Mouse (Mus musculus) cerebellum, postnatal 36 days (tissue): ENCODE measurements around the gene Prg4.

Experiments used
- DNase-seq, 2 experiments: peaks; one replicate each; pipeline ENCODE4 v3.0.0; 2021 to 2022; ENCODE audit warnings: mixed read lengths in 2 of 2

The Prg4 gene

GRCm38 (mm10) chr1:150466132-150466531 is at the start of gene Prg4:
Prg4 (minus strand) TSS chr1:150466165.
- DNase-seq, result no peak

- DNase-seq, result no peak
Observed at GRCm38 (mm10) chr1:150513041-150513440, 47.1 kb upstream of the Prg4 start.

- no peak for DNase-seq
Observed at GRCm38 (mm10) chr1:150505794-150506193, 39.8 kb upstream of the Prg4 start.

- no peak for DNase-seq
Observed at GRCm38 (mm10) chr1:150503321-150503720, 37.4 kb upstream of the Prg4 start.

- no peak for DNase-seq
Observed at GRCm38 (mm10) chr1:150498177-150498576, 32.2 kb upstream of the Prg4 start.

GRCm38 (mm10) chr1:150497690-150498089 is 31.7 kb upstream of the Prg4 start:
- DNase-seq, result no peak

GRCm38 (mm10) chr1:150496626-150497302 is 30.8 kb upstream of the Prg4 start:
- no peak for DNase-seq

- no peak for DNase-seq
Observed at GRCm38 (mm10) chr1:150489148-150489547, 23.2 kb upstream of the Prg4 start.

GRCm38 (mm10) chr1:150480674-150481073 is 14.7 kb upstream of the Prg4 start:
- no peak for DNase-seq

- DNase-seq, result no peak
Observed at GRCm38 (mm10) chr1:150472525-150472924, 6.6 kb upstream of the Prg4 start.

- no peak for DNase-seq
Observed at GRCm38 (mm10) chr1:150469992-150470391, 4.0 kb upstream of the Prg4 start.

GRCm38 (mm10) chr1:150465364-150465763 is 601 bp downstream of the Prg4 start:
- no peak for DNase-seq

GRCm38 (mm10) chr1:150463691-150464090 is 2.3 kb downstream of the Prg4 start:
- no peak for DNase-seq

GRCm38 (mm10) chr1:150463068-150463467 is 2.9 kb downstream of the Prg4 start:
- DNase-seq, result no peak

- DNase-seq, result no peak
Observed at GRCm38 (mm10) chr1:150460595-150460994, 5.4 kb downstream of the Prg4 start.

GRCm38 (mm10) chr1:150459599-150459998 is 6.4 kb downstream of the Prg4 start:
- DNase-seq, result no peak

- no peak for DNase-seq
Observed at GRCm38 (mm10) chr1:150458977-150459376, 7.0 kb downstream of the Prg4 start.

GRCm38 (mm10) chr1:150441731-150442130 is 24.2 kb downstream of the Prg4 start:
- no peak for DNase-seq

- no peak for DNase-seq
Observed at GRCm38 (mm10) chr1:150438641-150439040, 27.3 kb downstream of the Prg4 start.

- DNase-seq, result no peak
Observed at GRCm38 (mm10) chr1:150426216-150426615, 39.7 kb downstream of the Prg4 start.

GRCm38 (mm10) chr1:150425665-150426064 is 40.3 kb downstream of the Prg4 start:
- DNase-seq, result no peak

- DNase-seq, result no peak
Observed at GRCm38 (mm10) chr1:150418426-150418825, 47.5 kb downstream of the Prg4 start.

GRCm38 (mm10) chr1:150416006-150416405 is 50.0 kb downstream of the Prg4 start:
- DNase-seq, result no peak

- no peak for DNase-seq
Observed at GRCm38 (mm10) chr1:150409996-150410395, 56.0 kb downstream of the Prg4 start.

GRCm38 (mm10) chr1:150407285-150407684 is 58.7 kb downstream of the Prg4 start:
- no peak for DNase-seq
